Mouse (Mus musculus): ENCODE results near the gene Akr1d1. TPM values are rescaled to one million over a fixed set of nuclear protein-coding genes. Genes with fewer than 3 reads are reported as not detected.

The Akr1d1 gene
- polyA plus RNA-seq, 1 experiment, result not detected

DNA sequence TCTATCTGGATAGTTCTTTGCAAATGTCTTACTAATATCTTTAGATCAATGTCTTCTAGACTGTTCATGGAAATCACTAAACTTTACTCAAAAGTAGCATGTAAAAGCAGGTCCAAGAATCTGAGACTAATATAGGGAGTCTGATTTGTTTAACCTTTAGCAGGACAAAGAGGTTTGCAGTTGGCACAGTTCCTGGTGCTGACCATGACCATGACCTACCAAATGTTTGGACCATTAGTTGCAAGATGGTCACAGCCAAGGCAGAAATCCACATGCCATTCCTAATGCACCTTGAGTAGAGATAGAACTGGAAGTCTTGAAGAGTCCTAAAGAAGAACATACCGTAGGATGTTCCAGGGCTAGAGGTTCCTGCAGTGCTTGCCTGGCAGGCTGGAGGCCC, 37.4 kb downstream of the Akr1d1 start:
- DNase-seq (ENCODE audit: low read depth), result no peak

- no peak for DNase-seq (ENCODE audit: low read depth)
Observed at GRCm38 (mm10) chr6:37571939-37572338, 42.0 kb downstream of the Akr1d1 start.

GRCm38 (mm10) chr6:37572935-37573334, 43.0 kb downstream of the Akr1d1 start:
- DNase-seq (ENCODE audit: low read depth), result no peak

DNA sequence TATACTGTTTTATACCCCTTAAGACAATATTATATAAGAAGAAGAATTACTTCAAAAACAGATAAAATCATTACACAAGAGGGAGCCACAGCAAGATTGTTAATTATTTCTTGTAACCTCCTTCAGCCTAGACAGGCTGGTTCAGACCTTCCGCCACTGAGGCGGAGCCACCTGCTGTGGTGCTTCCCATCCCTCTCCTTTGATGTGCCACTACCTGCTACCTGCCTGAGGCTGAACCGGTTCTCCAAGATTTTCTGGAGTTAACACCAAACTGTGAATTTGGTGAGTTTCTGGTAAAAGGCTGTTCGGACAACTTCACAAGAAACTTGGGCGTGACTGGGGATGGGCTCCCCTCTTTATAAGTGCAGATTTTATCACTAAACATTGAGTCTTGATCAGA, 50.5 kb downstream of the Akr1d1 start:
- no peak for DNase-seq (ENCODE audit: low read depth)

DNA sequence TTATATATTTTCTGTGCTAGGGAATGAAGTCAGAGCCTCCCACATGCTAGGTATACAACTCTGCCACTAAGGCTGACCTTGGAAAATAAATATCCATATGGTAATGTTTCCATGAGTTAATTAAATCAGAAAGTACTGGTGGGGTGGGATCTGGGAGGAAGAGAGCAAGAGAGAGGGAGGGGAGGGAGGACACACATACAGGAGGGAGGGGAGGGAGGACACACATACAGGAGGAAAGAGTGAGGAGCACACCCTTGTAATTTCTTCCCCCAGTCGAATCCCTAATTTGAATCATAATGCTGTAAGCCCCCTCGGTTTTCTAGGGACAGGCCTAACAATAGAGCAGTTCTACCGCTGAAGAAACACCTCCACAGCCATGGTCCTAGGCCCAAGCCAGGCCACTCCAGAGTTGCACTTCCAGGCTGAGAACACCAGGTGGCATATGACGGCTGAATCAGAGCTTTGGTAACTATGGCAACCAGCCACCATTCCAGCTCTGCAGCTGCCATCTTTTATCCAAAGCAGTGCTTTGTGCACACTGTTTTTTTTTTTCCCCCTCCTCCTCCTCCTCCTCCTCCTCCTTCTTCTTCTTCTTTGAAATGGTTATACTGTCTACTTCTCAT, 59.5 kb downstream of the Akr1d1 start:
- no peak for DNase-seq (ENCODE audit: low read depth)

DNA sequence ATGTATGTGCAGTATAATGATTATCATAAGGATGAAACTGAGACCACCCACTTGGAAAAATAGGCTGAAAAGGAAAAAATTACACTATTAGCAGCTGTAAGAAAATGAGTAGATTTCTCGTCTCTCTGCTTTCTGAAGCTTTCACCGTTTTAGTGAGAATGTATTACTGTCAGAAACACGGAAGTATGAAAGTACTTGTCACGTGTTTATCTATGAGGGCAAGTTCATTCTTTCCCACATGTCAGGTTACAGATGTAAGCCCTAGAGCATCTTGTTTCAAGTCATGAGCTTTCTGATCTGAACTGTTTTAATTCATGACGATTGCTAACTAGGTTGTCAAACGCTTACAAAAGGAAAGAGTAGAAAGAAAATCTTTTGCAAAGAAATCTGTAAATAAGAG, 60.8 kb downstream of the Akr1d1 start:
- DNase-seq (ENCODE audit: low read depth), result no peak

DNA sequence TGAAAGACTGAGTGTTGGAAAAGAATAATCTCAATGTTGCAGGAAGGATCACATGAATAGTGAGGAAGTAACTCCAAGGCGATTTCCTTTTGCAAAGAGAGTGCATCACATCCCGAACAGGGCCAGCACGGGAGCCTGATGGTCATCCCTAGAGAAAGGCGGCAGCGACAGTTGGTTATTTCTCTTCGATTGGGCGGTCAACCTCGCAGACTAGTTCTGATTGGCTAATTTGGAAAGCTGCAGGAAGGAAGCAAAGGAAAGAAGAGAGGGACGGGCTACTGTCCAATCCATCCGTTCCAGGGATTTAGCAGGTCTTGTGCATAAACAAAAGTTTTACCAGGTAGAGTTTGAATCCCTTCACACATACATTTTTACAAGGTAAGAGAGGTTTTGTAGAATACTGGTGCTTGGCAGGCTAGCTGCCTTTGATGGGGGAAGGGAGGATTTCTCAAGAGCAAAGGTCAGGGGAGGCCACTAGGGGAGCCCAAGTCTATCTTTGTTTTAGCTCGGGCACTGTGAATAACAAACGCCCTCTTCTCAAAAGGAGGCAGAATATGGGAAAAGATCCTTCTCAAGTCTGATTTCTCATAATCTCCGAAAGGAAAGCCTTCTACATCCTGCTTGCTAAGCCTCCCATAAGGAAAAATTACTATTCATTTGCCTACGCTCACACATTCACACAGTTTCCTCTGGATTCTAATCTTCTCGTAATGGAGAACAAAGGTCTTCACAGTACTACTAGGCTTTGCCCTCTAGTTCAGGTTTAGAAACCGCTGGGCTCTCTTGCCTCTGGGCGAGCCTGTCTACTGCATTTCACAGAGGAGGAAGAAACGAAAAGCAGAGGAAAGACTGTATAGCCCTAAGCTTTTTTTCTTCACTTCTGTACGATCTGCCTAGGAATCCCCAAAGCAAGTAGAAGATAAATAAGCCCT, 62.4 kb downstream of the Akr1d1 start:
- DNase-seq (ENCODE audit: low read depth), result no peak

DNA sequence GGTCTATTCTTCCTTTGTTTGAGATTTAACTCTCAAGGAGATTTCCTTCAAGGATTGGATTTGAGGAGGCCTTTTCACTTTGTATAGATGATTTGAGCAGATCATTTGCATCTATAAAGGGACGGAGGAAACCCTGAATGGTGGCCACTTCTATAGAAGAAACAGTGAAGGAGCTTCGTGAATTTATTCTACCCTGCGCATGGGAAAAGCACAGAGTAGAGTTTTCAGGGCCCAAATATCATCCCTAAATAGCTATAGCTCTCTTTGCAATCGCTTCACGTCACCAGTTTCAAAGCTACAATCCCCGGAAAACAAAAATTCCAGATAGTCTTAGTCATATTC, 63.0 kb downstream of the Akr1d1 start:
- no peak for DNase-seq (ENCODE audit: low read depth)

DNA sequence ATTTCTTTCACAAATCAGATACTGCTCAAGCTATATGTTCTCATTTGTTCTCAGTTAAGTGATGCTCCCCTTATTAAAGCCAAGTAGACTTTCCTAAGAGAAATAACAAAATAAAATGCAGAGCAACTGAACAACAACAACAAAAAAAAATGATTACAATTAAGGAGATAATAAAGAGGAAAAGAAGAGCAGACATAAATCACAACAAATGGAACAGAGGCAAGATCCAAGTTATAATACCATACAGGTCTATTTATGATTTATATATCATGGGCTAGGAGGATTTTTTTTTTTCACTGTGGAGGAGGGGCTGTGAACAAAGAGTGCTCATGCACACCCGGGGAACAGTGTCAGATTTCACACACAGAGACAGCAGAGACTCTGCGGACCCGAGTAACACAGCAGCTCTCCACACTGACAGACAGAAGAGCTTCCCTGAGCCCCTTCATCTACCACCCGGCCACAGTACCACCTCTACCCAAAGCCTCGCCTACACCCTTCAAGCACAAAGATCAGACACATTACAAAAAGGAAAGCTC, 63.6 kb downstream of the Akr1d1 start:
- no peak for DNase-seq (ENCODE audit: low read depth)

GRCm38 (mm10) chr6:37597088-37597487, 67.1 kb downstream of the Akr1d1 start:
- DNase-seq (ENCODE audit: low read depth), result no peak

GRCm38 (mm10) chr6:37598033-37598432, 68.1 kb downstream of the Akr1d1 start:
- no peak for DNase-seq (ENCODE audit: low read depth)

DNA sequence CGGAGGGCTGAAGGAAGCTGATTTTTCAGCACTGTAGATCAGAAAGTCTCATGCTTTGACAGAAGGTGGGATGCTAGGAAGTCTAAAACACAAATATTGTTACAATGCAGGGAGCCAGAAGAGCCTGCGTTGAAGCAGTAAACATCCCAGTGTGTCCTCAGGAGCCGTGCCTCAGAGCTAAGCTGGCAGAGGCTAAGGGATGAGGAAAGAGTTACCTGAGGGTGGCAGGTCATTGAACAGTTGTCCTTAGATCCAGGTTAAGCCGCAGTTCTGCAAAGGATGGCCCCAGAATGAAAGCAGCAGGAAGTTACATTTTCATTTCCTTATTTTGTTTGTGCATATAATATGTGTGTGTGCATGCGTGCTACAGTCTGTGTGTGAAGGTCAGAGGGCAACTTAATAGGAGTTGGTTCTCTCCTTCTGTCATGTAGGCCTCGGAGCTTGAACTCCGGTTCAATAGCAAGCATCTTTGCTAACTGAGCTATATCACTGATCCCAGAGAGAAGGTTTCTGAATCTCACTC, 71.1 kb downstream of the Akr1d1 start:
- DNase-seq (ENCODE audit: low read depth), result no peak

- DNase-seq (ENCODE audit: low read depth), result no peak
Observed at GRCm38 (mm10) chr6:37602857-37603765, 73.1 kb downstream of the Akr1d1 start.

GRCm38 (mm10) chr6:37604178-37604883, 74.4 kb downstream of the Akr1d1 start:
- no peak for DNase-seq (ENCODE audit: low read depth)

- DNase-seq (ENCODE audit: low read depth), result no peak
Observed at GRCm38 (mm10) chr6:37604884-37605269, 74.9 kb downstream of the Akr1d1 start.

- no peak for DNase-seq (ENCODE audit: low read depth)
Observed at GRCm38 (mm10) chr6:37607511-37608289, 77.7 kb downstream of the Akr1d1 start.

DNA sequence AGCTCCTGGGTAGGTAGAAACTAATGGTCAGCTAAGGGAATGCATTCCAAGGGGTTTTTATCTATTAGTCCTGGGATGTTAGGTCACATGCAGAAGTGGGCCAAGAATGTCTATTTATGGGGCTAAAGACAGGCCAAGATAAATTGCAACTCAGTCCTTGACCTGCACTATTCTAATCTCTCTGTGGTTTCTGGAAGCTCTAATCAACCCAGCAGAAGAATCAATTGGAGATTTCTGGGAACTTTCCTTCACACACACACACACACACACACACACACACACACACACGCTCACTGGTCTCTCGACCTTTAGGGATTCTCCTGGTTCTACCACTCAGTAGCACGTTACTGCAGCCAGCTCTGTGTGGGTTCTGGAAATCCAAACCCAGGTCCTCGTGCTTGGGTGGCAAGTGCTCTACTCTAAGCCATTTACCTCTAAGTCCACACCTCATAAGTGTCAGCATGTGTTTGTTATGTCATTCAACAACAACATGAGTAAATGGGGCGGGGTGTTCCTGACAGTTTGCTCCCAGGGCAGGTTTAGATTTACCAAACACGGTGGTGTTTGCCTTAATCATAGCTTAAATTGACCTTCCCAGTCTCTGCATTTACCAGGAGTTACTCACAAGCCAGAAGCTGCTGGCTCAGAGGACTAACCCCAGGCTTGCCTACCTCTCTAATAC, 82.8 kb downstream of the Akr1d1 start:
- no peak for DNase-seq (ENCODE audit: low read depth)

- DNase-seq (ENCODE audit: low read depth), result no peak
Observed at GRCm38 (mm10) chr6:37615490-37615889, 85.5 kb downstream of the Akr1d1 start.

GRCm38 (mm10) chr6:37616136-37616535, 86.2 kb downstream of the Akr1d1 start:
- DNase-seq (ENCODE audit: low read depth), result no peak

Measured in gonadal fat pad, adult 2 months (tissue).